Mouse (Mus musculus): ENCODE results near the gene Olfr480. TPM values are rescaled to one million over a fixed set of nuclear protein-coding genes. Genes with fewer than 3 reads are reported as not detected.

Gene Olfr480
- not detected for polyA plus RNA-seq (2015; fragmentation: Illumina TruSeq; extraction: RNeasy Lipid Tissue Mini Kit (QIAGEN cat#74804); ENCODE audit: low read depth, low replicate concordance)

GRCm38 (mm10) chr7:108067246-108067645 lies at the start of gene Olfr480:
Gene Olfr480, minus strand, starts transcription at chr7:108067346.

GRCm38 (mm10) chr7:108100549-108100948 lies 33.4 kb upstream of the Olfr480 start, which contains the start of gene Olfr483:
Gene Olfr483, plus strand, starts transcription at chr7:108100849.

GRCm38 (mm10) chr7:108097486-108097885 lies 30.3 kb upstream of the Olfr480 start, which contains the start of gene Olfr482:
Gene Olfr482, minus strand, starts transcription at chr7:108097586.

GRCm38 (mm10) chr7:108079555-108079954 lies 12.4 kb upstream of the Olfr480 start, which contains the start of gene Olfr481:
Gene Olfr481, plus strand, starts transcription at chr7:108079855.

GRCm38 (mm10) chr7:108050393-108050792 lies 16.8 kb downstream of the Olfr480 start, which contains the start of gene Olfr479:
Gene Olfr479, plus strand, starts transcription at chr7:108050693.

GRCm38 (mm10) chr7:108033889-108034288 lies 33.3 kb downstream of the Olfr480 start, which contains the start of gene Olfr478:
Gene Olfr478, minus strand, starts transcription at chr7:108033989.

Other genes starting within 250 kb of the Olfr480 start
- not detected for gene Olfr469, start 241.8 kb downstream of the Olfr480 start, polyA plus RNA-seq (2015; fragmentation: Illumina TruSeq; extraction: RNeasy Lipid Tissue Mini Kit (QIAGEN cat#74804); ENCODE audit: low read depth, low replicate concordance)
- not detected for gene Olfr470, start 219.9 kb downstream of the Olfr480 start, polyA plus RNA-seq (2015; fragmentation: Illumina TruSeq; extraction: RNeasy Lipid Tissue Mini Kit (QIAGEN cat#74804); ENCODE audit: low read depth, low replicate concordance)
- not detected for gene Olfr472, start 169.4 kb downstream of the Olfr480 start, polyA plus RNA-seq (2015; fragmentation: Illumina TruSeq; extraction: RNeasy Lipid Tissue Mini Kit (QIAGEN cat#74804); ENCODE audit: low read depth, low replicate concordance)
- gene Olfr473, start 136.9 kb downstream of the Olfr480 start, polyA plus RNA-seq (2015; fragmentation: Illumina TruSeq; extraction: RNeasy Lipid Tissue Mini Kit (QIAGEN cat#74804); ENCODE audit: low read depth, low replicate concordance) = not detected
- not detected for gene Olfr474, start 112.7 kb downstream of the Olfr480 start, polyA plus RNA-seq (2015; fragmentation: Illumina TruSeq; extraction: RNeasy Lipid Tissue Mini Kit (QIAGEN cat#74804); ENCODE audit: low read depth, low replicate concordance)
- not detected for gene Olfr476, start 102.5 kb downstream of the Olfr480 start, polyA plus RNA-seq (2015; fragmentation: Illumina TruSeq; extraction: RNeasy Lipid Tissue Mini Kit (QIAGEN cat#74804); ENCODE audit: low read depth, low replicate concordance)
- gene Olfr477, start 80.7 kb downstream of the Olfr480 start, polyA plus RNA-seq (2015; fragmentation: Illumina TruSeq; extraction: RNeasy Lipid Tissue Mini Kit (QIAGEN cat#74804); ENCODE audit: low read depth, low replicate concordance) = not detected
- not detected for gene Olfr478, start 33.4 kb downstream of the Olfr480 start, polyA plus RNA-seq (2015; fragmentation: Illumina TruSeq; extraction: RNeasy Lipid Tissue Mini Kit (QIAGEN cat#74804); ENCODE audit: low read depth, low replicate concordance)
- gene Olfr479, start 16.7 kb downstream of the Olfr480 start, polyA plus RNA-seq (2015; fragmentation: Illumina TruSeq; extraction: RNeasy Lipid Tissue Mini Kit (QIAGEN cat#74804); ENCODE audit: low read depth, low replicate concordance) = not detected
- not detected for gene Olfr481, start 12.5 kb upstream of the Olfr480 start, polyA plus RNA-seq (2015; fragmentation: Illumina TruSeq; extraction: RNeasy Lipid Tissue Mini Kit (QIAGEN cat#74804); ENCODE audit: low read depth, low replicate concordance)
- gene Olfr482, start 30.2 kb upstream of the Olfr480 start, polyA plus RNA-seq (2015; fragmentation: Illumina TruSeq; extraction: RNeasy Lipid Tissue Mini Kit (QIAGEN cat#74804); ENCODE audit: low read depth, low replicate concordance) = not detected
- not detected for gene Olfr483, start 33.5 kb upstream of the Olfr480 start, polyA plus RNA-seq (2015; fragmentation: Illumina TruSeq; extraction: RNeasy Lipid Tissue Mini Kit (QIAGEN cat#74804); ENCODE audit: low read depth, low replicate concordance)
- gene Olfr484, start 60.1 kb upstream of the Olfr480 start, polyA plus RNA-seq (2015; fragmentation: Illumina TruSeq; extraction: RNeasy Lipid Tissue Mini Kit (QIAGEN cat#74804); ENCODE audit: low read depth, low replicate concordance) = not detected
- not detected for gene Olfr485, start 92.5 kb upstream of the Olfr480 start, polyA plus RNA-seq (2015; fragmentation: Illumina TruSeq; extraction: RNeasy Lipid Tissue Mini Kit (QIAGEN cat#74804); ENCODE audit: low read depth, low replicate concordance)
- not detected for gene Olfr486, start 105.4 kb upstream of the Olfr480 start, polyA plus RNA-seq (2015; fragmentation: Illumina TruSeq; extraction: RNeasy Lipid Tissue Mini Kit (QIAGEN cat#74804); ENCODE audit: low read depth, low replicate concordance)
- not detected for gene Olfr487, start 147.3 kb upstream of the Olfr480 start, polyA plus RNA-seq (2015; fragmentation: Illumina TruSeq; extraction: RNeasy Lipid Tissue Mini Kit (QIAGEN cat#74804); ENCODE audit: low read depth, low replicate concordance)
- gene Olfr488, start 191.0 kb upstream of the Olfr480 start, polyA plus RNA-seq (2015; fragmentation: Illumina TruSeq; extraction: RNeasy Lipid Tissue Mini Kit (QIAGEN cat#74804); ENCODE audit: low read depth, low replicate concordance) = not detected
- gene Olfr490, start 221.6 kb upstream of the Olfr480 start, polyA plus RNA-seq (2015; fragmentation: Illumina TruSeq; extraction: RNeasy Lipid Tissue Mini Kit (QIAGEN cat#74804); ENCODE audit: low read depth, low replicate concordance) = not detected
- gene Olfr491, start 246.1 kb upstream of the Olfr480 start, polyA plus RNA-seq (2015; fragmentation: Illumina TruSeq; extraction: RNeasy Lipid Tissue Mini Kit (QIAGEN cat#74804); ENCODE audit: low read depth, low replicate concordance) = not detected